Mouse (Mus musculus) embryo, embryonic 9.5 days (tissue): ENCODE data around the gene 5330417C22Rik.
"Not testable (repeated sequence)": the region's sequence is repeated elsewhere in the genome, so short reads cannot be mapped to it uniquely, and the experiment has no call there.

Experiments used
- DNase-seq: peaks from one replicate; pipeline ENCODE4 v3.0.0-alpha.2; 2017; ENCODE audit errors: extremely low spot score

5330417C22Rik gene

DNA sequence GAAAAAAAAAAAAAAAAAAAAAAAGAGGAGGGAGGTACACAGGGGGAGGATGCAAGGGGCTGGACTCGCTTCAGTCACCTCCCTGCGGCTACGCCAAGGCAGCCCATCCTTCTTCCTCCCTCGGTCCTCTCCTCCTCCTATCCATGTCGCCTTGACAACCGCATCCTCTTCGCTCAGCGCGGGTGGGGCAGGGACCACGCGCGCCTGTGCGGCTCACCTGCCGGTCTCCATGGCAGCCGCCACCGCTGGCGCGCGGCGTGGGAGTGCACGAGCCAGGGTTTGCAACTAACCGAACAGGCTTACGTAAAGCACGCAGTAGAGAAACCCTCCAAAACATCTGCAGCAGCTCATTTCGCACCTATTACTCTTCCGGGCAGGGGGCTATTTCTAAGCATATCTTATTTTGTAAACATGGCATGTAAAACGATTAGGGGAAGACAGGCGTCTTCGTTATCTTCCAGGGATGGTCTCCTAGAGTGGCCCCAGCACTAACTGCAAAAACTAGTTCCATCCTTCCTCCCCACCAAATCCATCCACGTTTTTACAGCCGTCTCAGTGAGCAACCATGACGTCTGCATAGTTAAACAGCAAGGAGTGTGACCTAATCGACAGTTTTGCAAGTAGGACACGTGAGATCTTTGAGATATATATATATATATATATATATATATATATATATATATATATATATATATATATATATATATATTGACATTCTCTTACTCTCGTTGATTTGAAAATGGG is at the start of gene 5330417C22Rik:
Gene 5330417C22Rik (minus strand): TSS at position 20 of the 744 bp plus-strand sequence.
- peak; percentile 39 for DNase-seq

DNA sequence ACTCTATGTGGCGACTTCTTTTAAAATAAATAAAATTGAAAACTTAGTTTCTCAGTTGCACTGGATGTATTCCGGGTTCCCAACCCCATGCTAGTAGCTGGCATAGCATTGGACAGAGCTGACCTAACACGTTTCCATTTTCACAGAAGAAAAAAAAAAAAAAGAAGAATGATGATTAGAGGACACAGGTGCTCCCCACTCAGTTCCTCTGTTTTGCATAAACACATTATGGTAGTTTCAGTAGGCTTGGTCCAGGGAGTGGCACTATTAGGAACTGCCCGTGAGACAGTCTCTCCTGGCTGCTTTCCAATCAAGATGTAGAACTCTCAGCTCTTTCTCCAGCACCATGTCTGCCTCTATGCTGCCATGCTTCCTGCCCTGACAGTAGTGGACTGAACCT is 48.2 kb upstream of the 5330417C22Rik start:
- no peak for DNase-seq

DNA sequence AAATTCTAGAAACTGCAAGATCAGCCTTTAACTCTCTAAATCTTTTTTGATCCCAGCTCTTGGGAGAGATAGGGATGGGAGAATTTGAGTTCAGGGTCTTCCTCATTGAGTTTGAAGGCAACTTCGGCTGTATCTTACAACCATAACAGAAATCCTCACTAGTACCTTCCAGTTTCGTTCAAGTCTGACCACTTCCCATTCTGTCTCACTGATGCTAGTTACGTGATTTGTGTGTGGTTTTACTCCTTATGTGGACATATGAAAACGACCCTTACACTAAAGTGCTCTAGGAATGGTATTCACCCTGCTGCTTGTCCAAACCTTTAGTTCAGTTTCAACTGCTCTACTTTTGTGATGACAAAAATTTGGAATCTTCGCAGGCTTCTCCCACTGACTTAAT is 37.7 kb upstream of the 5330417C22Rik start:
- DNase-seq: no peak

DNA sequence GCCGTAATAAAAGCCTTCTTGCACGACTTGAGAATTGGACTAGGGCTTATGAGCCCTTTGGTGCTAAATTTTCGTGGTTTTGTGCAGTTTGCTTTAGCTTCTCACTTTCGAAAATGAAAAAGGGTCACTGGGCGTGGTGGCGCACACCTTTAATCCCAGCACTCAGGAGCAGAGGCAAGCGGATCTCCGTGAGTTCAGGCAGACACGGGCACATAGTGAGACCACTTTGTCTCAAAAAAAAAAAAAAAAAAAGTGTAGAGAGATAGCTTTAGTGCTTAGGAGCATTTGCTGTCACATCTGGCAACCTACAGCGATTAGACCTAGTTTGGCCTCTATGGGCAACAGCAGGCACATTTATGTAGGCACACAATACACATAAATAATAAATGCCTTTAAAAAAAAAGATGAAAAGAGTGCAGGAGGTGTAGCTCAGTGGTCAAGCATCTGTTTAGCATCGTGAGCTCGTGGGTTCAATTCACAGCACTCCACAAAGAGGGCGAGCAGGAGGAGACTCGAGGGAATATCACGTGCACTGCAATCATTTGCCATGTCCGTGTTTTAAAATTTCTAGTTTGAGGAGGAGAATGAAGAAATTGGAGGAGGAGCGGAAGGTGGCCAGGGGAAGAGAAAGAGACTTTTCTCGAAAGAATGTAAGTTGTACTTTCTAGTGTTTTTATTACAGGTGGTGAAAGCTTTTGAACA is 36.1 kb upstream of the 5330417C22Rik start:
- DNase-seq: no peak

DNA sequence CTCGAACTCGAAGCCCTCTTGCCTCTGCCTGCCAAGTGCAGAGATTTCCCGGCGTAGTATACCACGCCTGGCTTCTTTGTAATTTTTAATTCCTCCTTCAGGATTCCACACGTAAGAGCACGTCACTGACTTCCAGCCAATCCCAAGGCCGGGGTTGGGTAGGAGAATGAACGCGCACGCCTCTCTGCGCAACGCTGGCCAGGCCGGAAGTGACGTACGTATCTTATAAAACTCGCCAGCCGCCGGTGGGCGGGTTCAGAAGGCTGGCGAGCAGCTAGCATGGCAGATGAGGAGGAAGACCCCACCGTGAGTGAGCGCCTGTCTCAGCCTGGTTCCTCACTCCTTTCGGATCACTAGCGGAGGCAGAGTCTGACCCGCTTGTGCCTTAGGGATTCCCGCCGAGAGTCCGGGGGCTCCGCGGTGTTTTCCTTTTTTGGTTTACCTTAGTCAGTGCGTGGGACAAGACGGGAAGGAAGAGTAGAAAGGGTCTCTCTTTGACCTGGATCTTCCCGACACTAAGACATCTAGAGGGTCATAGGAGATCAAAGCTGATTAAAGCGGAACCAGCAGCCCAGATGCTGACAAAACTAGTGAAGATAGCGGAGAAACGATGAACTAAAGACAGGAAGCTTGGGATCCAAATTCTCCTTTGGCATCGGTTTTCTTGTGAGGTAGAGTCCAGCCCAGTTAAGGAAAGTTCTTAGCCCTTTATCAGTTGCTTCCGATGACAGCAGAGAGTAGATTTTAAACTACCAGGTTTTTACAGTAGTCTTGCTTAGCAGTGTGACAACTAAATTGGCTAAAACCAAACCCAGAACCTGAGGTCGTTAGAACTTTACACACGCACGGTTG is 35.3 kb upstream of the 5330417C22Rik start, which contains the start of gene Taf13:
Gene Taf13 (plus strand): TSS at position 256 of the 852 bp plus-strand sequence.
- DNase-seq: peak; percentile 96

DNA sequence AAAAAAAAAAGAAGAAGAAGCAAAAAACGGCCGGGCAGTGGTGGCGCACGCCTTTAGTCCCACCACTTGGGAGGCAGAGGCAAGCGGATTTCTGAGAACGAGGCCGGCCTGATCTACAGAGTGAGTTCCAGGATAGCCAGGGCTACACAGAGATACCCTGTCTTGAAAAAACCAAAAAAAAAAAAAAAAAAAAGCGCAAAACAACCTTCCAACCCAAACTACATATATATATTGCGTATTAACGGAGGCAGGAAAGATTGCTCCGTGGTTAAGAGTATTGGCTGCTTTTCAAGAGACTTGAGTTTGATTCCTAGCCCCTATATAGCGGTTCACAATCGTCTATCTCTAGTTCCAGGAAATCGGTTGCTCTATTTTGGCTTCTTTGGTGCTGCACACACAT is 34.5 kb upstream of the 5330417C22Rik start:
- no peak for DNase-seq

DNA sequence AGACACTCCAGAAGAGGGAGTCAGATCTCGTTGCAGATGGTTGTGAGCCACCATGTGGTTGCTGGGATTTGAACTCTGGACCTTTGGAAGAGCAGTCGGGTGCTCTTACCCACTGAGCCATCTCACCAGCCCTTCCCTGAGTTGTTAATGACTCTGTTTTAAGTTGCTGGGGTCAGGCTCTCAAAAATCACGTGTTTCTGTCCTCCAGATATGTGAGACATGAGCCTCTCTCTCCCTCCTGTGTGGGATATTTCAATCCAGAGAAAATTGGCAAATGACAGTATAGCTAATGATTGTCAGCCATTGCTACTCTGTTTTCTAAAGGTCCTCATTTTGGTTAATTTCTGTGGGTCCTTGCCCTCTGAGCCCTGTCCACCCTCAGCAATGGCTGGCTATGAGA is 33.3 kb upstream of the 5330417C22Rik start:
- DNase-seq: not testable (repeated sequence)

DNA sequence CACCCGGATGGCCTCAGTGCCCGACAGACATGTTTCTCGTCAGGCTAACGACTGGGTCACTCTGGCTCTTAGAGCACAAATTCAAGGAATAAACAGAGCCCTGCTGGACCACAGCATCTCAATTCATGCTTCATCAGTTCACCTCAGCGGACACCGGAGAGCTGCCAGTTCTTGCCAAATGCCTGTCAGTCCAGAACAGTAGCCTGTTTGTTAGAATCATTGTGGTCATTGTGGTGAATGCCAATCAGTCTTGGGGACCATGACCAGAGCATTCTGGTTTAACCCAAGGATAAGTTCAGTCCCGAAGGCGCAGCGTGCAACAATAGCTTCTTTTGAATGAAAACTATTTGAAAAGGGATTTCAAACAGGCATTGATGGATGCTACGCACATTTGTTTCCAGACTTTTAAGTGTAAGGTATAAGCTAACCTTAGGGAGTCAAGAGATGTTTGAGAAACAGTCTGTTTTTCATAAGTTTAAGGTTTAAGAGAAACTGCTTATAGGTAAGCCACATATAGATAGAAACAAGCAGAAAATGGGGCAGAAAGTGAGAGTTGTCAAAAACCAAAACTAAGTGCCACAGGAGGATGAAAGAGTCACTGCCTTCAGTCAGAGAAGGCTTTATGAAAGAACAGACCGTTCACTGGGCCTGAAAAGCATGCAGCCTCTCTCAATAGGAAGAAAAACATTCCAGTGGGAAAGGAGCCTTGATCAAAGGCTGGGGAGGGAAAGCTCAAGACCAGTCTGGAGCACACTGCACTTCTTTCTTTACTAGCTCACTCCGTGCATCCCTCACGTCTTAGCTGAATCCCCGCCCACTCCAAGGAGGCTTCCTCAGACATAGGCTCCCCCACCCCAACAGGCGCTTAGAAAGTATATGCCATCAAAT is 31.9 kb upstream of the 5330417C22Rik start:
- peak; percentile 36 for DNase-seq

DNA sequence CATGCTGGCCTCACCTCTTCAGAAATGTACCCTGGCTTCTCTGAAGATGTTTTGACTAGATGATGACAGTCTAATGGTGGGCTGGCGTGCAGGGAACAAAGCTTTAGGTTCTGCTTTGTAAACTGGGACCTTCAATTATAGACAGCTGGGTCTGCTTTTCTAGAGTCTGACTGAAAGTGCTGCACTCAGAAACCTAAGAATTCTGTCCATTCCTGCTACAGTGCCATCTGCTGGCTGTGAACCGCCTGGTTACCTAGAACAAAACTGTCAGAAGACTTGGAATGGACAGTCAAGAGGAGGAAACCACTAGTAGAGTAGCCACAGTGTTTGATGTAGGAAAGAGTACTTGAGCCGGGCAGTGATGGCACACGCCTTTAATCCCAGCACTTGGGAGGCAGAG is 27.0 kb upstream of the 5330417C22Rik start:
- DNase-seq: peak; percentile 72

DNA sequence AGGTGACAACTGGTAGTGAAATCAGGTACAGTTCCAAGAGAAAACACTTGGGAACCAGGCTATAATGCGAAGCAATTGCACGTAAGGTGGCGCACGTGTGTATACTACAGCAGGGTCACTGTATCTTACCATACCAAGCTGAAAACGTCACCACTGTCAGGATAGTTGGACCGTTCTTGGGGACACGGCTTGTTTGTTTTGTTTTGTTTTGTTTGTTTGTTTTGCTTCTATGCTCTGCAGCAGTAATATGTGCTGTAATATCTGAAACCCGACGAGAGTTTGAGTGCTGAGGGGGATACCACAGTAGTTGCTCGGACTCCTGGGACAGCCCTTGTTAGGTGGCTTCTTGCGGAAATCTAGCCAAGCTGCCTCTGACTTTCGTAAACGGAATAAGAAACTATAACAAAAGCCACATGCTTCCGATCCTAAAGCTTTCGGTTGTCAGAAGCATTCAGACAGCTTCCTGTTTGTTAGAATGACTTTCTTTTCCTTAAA is 26.5 kb upstream of the 5330417C22Rik start:
- DNase-seq: no peak

DNA sequence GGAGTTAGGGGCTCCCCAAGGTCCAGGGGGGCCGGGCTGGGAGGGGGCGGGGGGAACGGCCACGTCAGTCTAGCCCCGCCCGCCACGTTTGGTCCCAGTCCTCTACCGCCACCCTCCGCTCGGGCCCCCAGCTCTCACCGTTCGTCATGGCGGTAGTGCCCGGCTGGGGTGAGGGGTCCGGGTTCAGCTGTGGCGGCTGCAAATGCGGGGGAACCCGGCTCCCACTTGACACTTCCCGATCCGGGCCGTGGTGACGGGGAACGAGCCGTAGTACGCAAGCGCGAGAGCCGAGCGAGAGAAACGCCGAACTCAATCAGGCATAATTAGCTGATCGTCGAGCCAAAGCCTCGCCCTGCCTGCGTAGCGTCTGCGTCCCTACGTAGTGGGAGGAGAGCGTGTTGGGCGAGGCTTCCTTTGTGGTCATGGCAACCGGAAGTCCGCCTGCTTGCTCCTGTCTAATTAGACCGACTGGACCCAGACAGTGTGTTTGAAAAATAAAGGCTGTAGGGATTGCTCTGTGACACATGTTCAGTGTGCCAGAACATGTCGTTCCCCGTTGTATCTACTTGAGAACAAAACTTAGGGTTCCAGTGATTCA is 25.9 kb upstream of the 5330417C22Rik start, which contains the start of gene Tmem167b:
Gene Tmem167b (minus strand): TSS at position 334 of the 598 bp plus-strand sequence.
- peak; percentile 96 for DNase-seq

DNA sequence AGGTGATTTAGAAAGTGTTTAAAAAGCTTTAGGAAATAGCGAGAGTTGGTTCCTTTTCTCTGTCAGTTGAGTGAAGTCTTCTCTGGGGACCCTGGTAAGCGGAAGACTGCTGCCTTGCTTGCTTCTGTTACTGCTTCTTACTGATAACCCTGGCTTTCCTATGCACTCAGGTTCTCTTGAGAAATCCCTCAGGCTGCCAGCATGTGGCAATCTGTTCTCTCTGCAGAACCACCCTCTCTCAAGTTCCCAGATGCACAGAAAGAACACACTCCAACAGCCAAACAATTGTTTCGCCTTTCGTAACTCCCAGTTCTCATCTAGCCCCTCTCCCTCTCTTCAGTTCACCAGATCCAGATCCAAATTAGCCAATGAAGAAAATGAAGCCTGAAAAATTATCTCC is 21.6 kb upstream of the 5330417C22Rik start:
- DNase-seq: no peak

DNA sequence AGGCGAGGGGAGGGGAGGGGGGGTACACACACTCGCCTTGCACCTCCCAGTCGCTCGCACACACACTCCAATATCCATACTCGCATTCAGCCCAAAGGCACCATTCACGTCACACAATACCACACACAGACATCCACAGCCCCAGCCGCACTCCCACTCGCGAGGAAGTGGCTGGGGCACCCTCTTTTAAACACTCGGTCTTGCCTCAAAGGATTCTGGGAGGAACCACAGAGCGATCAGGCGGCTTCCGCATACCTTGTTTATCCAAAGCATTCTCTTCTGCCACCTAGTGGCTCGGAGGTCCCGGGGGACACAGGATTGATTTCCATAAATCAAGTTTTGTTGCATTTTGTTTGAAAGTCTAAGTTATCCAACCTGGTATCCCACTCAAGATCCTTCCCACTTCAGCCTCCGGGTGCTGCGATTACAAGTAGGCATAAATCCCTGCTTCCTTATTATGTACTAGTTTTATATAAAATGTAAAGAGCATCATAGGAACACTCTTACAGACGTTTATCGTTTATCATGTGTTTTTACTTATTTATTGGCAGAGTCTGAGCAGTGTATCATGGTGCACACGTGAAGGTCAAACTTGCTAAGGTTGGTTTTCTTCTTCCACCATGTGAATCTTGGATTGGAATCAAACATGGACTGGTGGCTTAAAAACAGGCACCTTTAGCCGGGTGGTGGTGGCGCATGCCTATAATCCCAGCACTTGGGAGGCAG is 18.4 kb upstream of the 5330417C22Rik start:
- DNase-seq: peak; percentile 92

DNA sequence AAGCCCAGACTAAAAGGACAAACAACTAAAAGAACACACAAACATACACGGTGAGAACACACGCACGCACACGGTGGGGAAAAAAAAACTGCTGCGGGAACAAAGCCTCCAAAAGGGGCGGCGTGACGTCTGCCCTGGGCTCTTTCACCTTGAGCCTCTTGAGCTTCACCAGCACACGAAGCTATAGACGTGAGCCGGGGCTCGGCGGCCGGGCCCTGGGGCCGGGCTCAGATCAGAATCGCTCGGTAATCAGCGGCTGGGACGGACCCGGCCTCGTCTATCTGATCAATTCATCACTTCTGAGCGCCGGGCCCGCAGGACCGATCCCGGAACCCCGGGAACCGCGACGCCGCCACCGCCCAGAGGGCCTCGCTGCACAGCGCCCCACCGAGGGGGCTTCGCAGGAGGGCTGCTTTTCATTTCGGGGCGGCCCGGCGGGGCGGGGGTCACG is 17.8 kb upstream of the 5330417C22Rik start:
- no peak for DNase-seq

DNA sequence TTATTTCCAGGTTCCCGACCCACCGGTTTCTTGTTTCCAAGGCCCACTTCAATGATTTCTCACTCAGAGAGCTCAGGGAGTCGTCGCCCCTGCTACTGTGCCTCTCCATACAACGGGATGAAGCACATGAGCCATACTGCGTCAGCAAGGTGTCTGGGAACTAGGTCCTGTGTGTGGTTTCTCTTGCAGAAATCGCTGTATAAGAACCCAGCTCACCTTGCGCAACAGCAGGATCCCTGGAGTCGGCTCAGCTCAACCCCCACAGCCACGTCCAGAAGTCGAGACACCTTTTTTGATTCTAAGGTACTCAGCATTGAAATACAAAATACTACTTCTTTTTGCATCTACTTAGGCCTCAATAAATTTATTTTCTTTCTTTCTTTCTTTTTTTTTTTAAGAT is 6.0 kb upstream of the 5330417C22Rik start:
- DNase-seq: no peak

DNA sequence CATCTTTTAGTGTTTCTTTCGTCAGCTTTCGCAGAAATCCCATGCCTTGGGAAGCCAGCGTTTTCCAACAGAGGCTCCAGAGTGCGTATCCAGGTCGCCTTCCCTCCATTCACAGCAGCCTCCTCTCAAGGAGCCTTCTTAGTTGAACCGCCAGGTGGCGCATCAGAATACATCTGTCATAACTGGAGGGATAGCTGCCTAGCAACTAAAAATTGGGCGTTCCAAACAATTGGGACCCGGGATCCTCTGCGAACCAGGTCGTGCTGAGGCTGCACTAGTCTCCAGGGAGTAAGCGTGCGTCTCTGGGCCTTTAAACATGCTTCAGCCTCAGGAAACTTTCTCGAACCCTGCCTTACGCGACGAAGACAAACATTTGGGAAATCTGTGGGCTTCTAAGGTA is 967 bp upstream of the 5330417C22Rik start:
- peak; percentile 75 for DNase-seq

DNA sequence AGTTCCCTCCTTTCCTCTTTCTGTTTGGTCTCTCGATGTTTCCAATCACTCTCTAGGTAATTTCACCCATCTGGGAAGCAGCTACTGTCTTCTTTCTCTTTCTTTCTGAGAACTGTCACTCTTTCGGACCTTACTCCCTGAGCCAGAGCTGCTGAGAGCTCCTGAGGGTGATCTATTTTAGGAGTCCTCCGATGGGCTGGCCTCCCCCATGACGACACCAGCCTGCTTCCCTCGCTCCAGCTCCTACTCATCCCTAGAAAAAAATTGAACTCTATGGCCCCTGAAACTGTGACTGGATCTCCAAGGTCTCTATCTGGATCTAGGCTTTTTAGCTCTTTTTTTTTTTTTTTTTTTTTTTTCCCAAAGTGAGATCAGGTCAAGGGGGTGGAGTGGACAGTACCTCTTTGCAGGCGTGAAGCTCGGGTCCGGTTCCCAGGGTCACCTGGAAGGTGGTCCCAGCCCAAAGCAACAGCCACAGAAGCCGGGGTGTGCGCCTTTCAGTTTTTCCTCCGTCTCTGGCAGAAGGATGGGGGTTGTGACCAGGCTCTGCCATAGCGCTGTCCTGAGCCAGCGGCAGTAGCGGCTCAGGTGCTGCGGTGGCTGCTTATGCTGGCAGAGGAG is 330 bp downstream of the 5330417C22Rik start:
- no peak for DNase-seq

DNA sequence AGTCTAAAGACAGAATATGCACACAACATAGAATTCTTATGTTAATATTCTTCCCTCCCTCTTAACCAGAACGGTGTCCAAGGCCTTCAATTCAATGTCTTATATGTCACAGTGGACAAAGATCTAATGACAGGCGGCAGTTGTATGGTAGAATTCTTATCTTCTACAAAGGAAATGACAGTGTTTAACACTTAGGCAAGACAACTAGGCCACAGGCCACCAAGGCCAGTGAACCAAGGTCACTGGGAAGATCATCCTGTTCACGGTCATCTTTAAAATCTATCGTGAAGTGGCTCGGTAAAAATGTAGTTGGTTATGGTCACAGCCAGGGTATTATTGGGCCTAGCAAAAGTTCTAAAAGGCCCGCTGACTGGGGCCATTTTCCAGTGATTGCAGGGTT is 2.4 kb downstream of the 5330417C22Rik start, which contains the start of gene 1700013F07Rik:
Gene 1700013F07Rik (plus strand): TSS at position 200 of the 400 bp plus-strand sequence.
- no peak for DNase-seq
